Mouse (Mus musculus) myocyte (in vitro differentiated cells): Measurements from ENCODE around the gene Trim65. TPM values are rescaled to one million over a fixed set of nuclear protein-coding genes. Genes with fewer than 3 reads are reported as not detected.
A peak's percentile ranks its signal among the peaks of the same experiment; 100 is the strongest.

Experiments used
- H3K27me3 ChIP-seq: one replicate; pipeline ENCODE4 v1.6.1; 2011; ENCODE audit not compliant: control insufficient read depth, insufficient read depth, insufficient read length
- H3K36me3 ChIP-seq: one replicate; pipeline ENCODE4 v1.6.1; 2011; ENCODE audit not compliant: control insufficient read depth, insufficient read depth
- H3K4me2 ChIP-seq: one replicate; pipeline ENCODE4 v1.6.1; 2011; ENCODE audit warnings: low read depth, control low read depth
- H3K4me3 ChIP-seq: one replicate; pipeline ENCODE4 v1.5.1; 2011; ENCODE audit warnings: mild to moderate bottlenecking, control low read depth, moderate library complexity
- H3K79me2 ChIP-seq: one replicate; pipeline ENCODE4 v1.6.1; 2011; ENCODE audit not compliant: control insufficient read depth, insufficient read depth
- H3ac ChIP-seq: one replicate; pipeline ENCODE4 v1.6.1; 2011; ENCODE audit not compliant: control insufficient read depth, insufficient read length
- CEBPB ChIP-seq: IDR thresholded peaks from 2 replicates; pipeline ENCODE4 v1.6.1; 2011; ENCODE audit warnings: mild to moderate bottlenecking, moderate library complexity; ENCODE audit not compliant: poor library complexity, insufficient read depth, severe bottlenecking
- E2F4 ChIP-seq: IDR thresholded peaks from one replicate; pipeline ENCODE4 v1.6.1; 2011; ENCODE audit warnings: mild to moderate bottlenecking, control low read depth, moderate library complexity; ENCODE audit not compliant: insufficient read depth
- MAX ChIP-seq: IDR thresholded peaks from one replicate; pipeline ENCODE4 v1.6.1; 2011; ENCODE audit warnings: low read depth, mild to moderate bottlenecking, control low read depth
- MYOD1 ChIP-seq, 3 experiments: IDR thresholded peaks; one replicate each; pipeline ENCODE4 v1.6.1; 2011; ENCODE audit warnings: control low read depth in 2 of 3, low read depth in 2 of 3, mild to moderate bottlenecking in 2 of 3, moderate library complexity in 1 of 3; ENCODE audit not compliant: insufficient read length in 2 of 3, control insufficient read depth in 1 of 3
- MYOG ChIP-seq, 3 experiments: IDR thresholded peaks; one replicate each; pipeline ENCODE4 v1.6.1; 2011; ENCODE audit warnings: control low read depth in 2 of 3, low read depth in 2 of 3, mild to moderate bottlenecking in 2 of 3; ENCODE audit not compliant: insufficient read length in 2 of 3, control insufficient read depth in 1 of 3, insufficient read depth in 1 of 3
- POLR2A ChIP-seq: IDR thresholded peaks from one replicate; pipeline ENCODE4 v1.6.1; 2011; ENCODE audit warnings: low read depth, mild to moderate bottlenecking, control low read depth, moderate library complexity; ENCODE audit not compliant: insufficient read length
- POLR2AphosphoS2 ChIP-seq: IDR thresholded peaks from one replicate; pipeline ENCODE4 v1.6.1; 2011; ENCODE audit warnings: low read depth, control low read depth; ENCODE audit not compliant: insufficient read length
- REST ChIP-seq: IDR thresholded peaks from one replicate; pipeline ENCODE4 v1.6.1; 2011; ENCODE audit warnings: mild to moderate bottlenecking, control low read depth, moderate library complexity; ENCODE audit not compliant: insufficient read depth, insufficient read length
- SRF ChIP-seq: IDR thresholded peaks from one replicate; pipeline ENCODE4 v1.6.1; 2011; ENCODE audit warnings: low read depth; ENCODE audit not compliant: control insufficient read depth, insufficient read length
- TCF12 ChIP-seq: IDR thresholded peaks from one replicate; pipeline ENCODE4 v1.6.1; 2011; ENCODE audit warnings: mild to moderate bottlenecking, control low read depth; ENCODE audit not compliant: poor library complexity, insufficient read depth, severe bottlenecking
- TCF3 ChIP-seq: IDR thresholded peaks from one replicate; pipeline ENCODE4 v1.6.1; 2011; ENCODE audit warnings: low read depth, control low read depth; ENCODE audit not compliant: insufficient read length
- USF1 ChIP-seq: IDR thresholded peaks from one replicate; pipeline ENCODE4 v1.6.1; 2011; ENCODE audit warnings: low read depth, mild to moderate bottlenecking, control low read depth, moderate library complexity
- polyA plus RNA-seq: library from polyadenylated mRNA; unstranded; fragments of >200 nt; fragmentation: generic; extraction: Trizol; gene quantifications from one replicate; pipeline ENCODE4 v1.2.1, GENCODE M21; 2012; ENCODE audit warnings: missing spikeins

Trim65 gene
- polyA plus RNA-seq, 1 experiment: 1.9 TPM

DNA sequence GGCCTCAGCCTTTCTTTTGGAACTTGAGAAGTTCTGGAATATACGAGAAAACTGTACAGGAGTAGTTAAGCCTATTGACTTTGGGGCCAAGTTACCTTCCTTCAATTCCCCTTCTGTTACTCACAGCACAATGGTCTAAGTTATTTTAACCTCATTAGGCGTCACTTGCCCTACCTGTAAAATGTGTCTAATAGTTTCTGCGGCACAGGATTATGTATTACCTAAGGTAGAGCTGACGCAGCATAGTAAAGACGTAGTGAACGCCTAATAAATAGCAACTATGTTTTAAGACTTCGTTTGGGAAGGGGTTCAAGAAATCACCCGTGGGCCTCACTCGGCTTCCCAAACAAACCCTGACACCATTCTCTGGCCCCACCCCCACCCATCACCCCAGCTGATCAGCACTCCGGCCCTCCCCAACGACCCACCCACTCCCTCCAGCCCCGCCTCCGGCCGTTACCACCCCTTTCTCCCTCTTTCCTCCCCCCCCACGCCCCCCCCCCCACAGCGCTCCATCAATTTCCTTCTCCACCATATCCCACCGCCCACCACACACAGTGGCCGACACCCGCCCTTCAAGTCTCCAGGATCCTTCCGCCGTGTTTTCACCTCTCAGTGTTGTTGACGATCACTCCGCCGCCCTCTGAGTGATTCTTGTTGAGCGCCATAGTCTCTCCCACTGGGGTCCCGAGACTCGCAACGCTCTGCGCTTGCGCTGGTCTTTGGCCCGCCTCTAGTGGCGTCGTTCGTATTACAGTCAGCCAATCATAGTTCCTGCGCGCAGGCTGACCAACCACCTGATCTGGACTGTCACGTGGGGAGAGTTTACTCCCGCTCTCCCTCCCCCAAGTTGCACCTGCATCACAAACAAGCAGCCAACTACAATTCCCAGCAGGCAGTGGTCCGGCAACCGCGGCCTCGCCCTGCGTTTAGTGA lies 44.4 kb downstream of the Trim65 start, which contains the start of gene Wbp2:
Gene Wbp2 (minus strand): TSS at position 738 of the 936 bp plus-strand sequence.
- Histone ChIP-seq H3K79me2 (peaks cover 24% of the 10 kb centered on the region), H3K4me2 (peak within 1 kb of the TSS; percentile 89), H3K36me3 (peaks cover 13% of the 10 kb centered on the region), H3K4me3 (peak within 1 kb of the TSS; percentile 55), H3ac (no peak within 1 kb of the TSS), H3K27me3 (no peaks in the 10 kb centered on the region)
- TF ChIP-seq TCF12 (no peak), MAX (no peak), MYOD1 (IDR thresholded peaks at IDR 0.05; ENCODE audit: control insufficient read depth in 1 of 3, insufficient read length in 2 of 3, low read depth in 2 of 3) (peak in 1 of 3 experiments; percentile 57), MYOG (IDR thresholded peaks at IDR 0.05; ENCODE audit: control insufficient read depth in 1 of 3, insufficient read depth in 1 of 3, insufficient read length in 2 of 3, low read depth in 2 of 3) (peak in 1 of 3 experiments; percentile 29), POLR2A (peak; percentile 64), USF1 (peak; percentile 99), POLR2AphosphoS2 (peak; percentile 28), SRF (peak; percentile 12)

- H3K4me2 ChIP-seq: no peak overlapping the region
- H3K79me2 ChIP-seq: peaks cover 24% of the 10 kb centered on the region
- H3K27me3 ChIP-seq: no peaks in the 10 kb centered on the region
- TF ChIP-seq SRF (no peak), E2F4 (no peak), REST (no peak), POLR2AphosphoS2 (no peak), POLR2A (no peak), MAX (no peak), CEBPB (no peak), MYOD1 (IDR thresholded peaks at IDR 0.05; ENCODE audit: control insufficient read depth in 1 of 3, insufficient read length in 2 of 3, low read depth in 2 of 3) (no peak), MYOG (IDR thresholded peaks at IDR 0.05; ENCODE audit: control insufficient read depth in 1 of 3, insufficient read depth in 1 of 3, insufficient read length in 2 of 3, low read depth in 2 of 3) (no peak), USF1 (no peak)
- peaks cover 33% of the 10 kb centered on the region for H3K36me3 ChIP-seq
- H3K4me3 ChIP-seq: no peak overlapping the region
- H3ac ChIP-seq: no peak overlapping the region
These were observed 46.8 kb downstream of the Trim65 start for GRCm38 (mm10) chr11:116084166-116084565.

DNA sequence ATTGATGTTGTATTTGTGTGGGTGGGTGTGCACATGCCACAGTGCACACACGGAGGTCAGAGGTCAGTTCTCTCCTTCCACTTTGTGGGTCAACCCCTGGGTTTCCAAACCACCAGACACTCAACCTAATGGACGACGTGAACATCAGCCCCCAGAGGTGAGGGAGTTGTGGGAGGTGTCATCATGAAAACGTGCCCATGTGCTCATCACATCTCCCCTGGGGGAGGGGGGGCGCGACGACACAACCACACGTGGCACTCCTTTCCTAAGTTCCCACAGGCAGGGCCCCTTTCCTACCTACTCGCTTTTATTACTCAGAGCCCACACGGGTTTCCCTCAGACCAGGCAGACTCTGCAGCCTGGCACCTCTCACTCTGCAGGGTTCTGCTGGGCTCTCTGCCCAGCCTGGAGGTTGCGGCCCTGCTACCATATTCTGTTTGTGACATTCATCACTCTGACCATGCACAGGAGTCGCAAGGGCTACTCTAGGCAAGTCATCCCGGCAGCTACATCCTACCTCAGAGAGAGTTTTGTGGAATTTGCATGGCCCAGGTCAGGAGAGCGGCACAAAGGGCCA lies 47.7 kb downstream of the Trim65 start:
- no peaks in the 10 kb centered on the region for H3K27me3 ChIP-seq
- H3ac ChIP-seq: no peak overlapping the region
- H3K4me3 ChIP-seq: no peak overlapping the region
- H3K36me3 ChIP-seq: peaks cover 38% of the 10 kb centered on the region
- H3K79me2 ChIP-seq: peaks cover 24% of the 10 kb centered on the region
- TF ChIP-seq MYOD1 (IDR thresholded peaks at IDR 0.05; ENCODE audit: control insufficient read depth in 1 of 3, insufficient read length in 2 of 3, low read depth in 2 of 3): no peak
- TF ChIP-seq REST: no peak
- no peak for TF ChIP-seq CEBPB
- no peak for TF ChIP-seq USF1
- no peak for TF ChIP-seq MAX
- no peak for TF ChIP-seq MYOG (IDR thresholded peaks at IDR 0.05; ENCODE audit: control insufficient read depth in 1 of 3, insufficient read depth in 1 of 3, insufficient read length in 2 of 3, low read depth in 2 of 3)
- TF ChIP-seq TCF3: no peak
- TF ChIP-seq TCF12: no peak
- TF ChIP-seq SRF: no peak
- TF ChIP-seq POLR2A: no peak
- no peak for TF ChIP-seq E2F4
- TF ChIP-seq POLR2AphosphoS2: no peak
- H3K4me2 ChIP-seq: no peak overlapping the region

GRCm38 (mm10) chr11:116081081-116081480 lies 49.8 kb downstream of the Trim65 start:
- Histone ChIP-seq H3K79me2 (peaks cover 21% of the 10 kb centered on the region), H3K36me3 (peaks cover 38% of the 10 kb centered on the region), H3K4me2 (no peak overlapping the region), H3K4me3 (no peak overlapping the region), H3K27me3 (no peaks in the 10 kb centered on the region), H3ac (no peak overlapping the region)
- TF ChIP-seq REST (no peak), TCF3 (no peak), SRF (no peak), POLR2AphosphoS2 (no peak), E2F4 (no peak)
